Mouse (Mus musculus) midbrain, embryonic 16.5 days (tissue): ENCODE data around the gene Plcb1. TPM values are rescaled to one million over a fixed set of nuclear protein-coding genes. Genes with fewer than 3 reads are reported as not detected.
A peak's percentile ranks its signal among the peaks of the same experiment; 100 is the strongest.

Experiments used
- ATAC-seq: fragments of 200-750 bp; cut with Nextera tagmentation; 2 replicates; pipeline ENCODE4 v1.8.0; 2017; ENCODE audit warnings: moderate TSS enrichment
- H3K27ac ChIP-seq: fragments of 300-500 bp; sonication (generic); 2 replicates; pipeline ENCODE4 v1.5.1; 2014; ENCODE audit warnings: mild to moderate bottlenecking, low read length, mixed read lengths
- H3K27me3 ChIP-seq: fragments of 300-500 bp; sonication (generic); 2 replicates; pipeline ENCODE4 v1.6.1; 2014; ENCODE audit warnings: low read depth, low read length, mixed read lengths; ENCODE audit not compliant: control insufficient read depth, insufficient read depth
- H3K36me3 ChIP-seq: fragments of 300-500 bp; sonication (generic); 2 replicates; pipeline ENCODE4 v1.6.1; 2014; ENCODE audit warnings: mild to moderate bottlenecking, low read length, moderate library complexity, mixed read lengths; ENCODE audit not compliant: control insufficient read depth, insufficient read depth
- H3K4me1 ChIP-seq: fragments of 300-500 bp; sonication (generic); 2 replicates; pipeline ENCODE4 v1.6.1; 2014; ENCODE audit warnings: mild to moderate bottlenecking, low read length, mixed read lengths; ENCODE audit not compliant: control insufficient read depth, insufficient read depth
- H3K4me2 ChIP-seq: fragments of 300-500 bp; sonication (generic); 2 replicates; pipeline ENCODE4 v1.6.1; 2014; ENCODE audit warnings: mild to moderate bottlenecking, low read length, mixed read lengths
- H3K4me3 ChIP-seq: fragments of 300-500 bp; sonication (generic); 2 replicates; pipeline ENCODE4 v1.5.1; 2014; ENCODE audit warnings: low read depth, mild to moderate bottlenecking, low read length, moderate library complexity, mixed read lengths
- H3K9ac ChIP-seq: fragments of 300-500 bp; sonication (generic); 2 replicates; pipeline ENCODE4 v1.6.1; 2014; ENCODE audit warnings: low read depth, low read length, mixed read lengths
- H3K9me3 ChIP-seq: fragments of 300-500 bp; sonication (generic); replicated peaks from 2 replicates; pipeline ENCODE4 v1.6.1; 2014; ENCODE audit warnings: mild to moderate bottlenecking, low read length, mixed read lengths; ENCODE audit not compliant: control insufficient read depth, poor library complexity, severe bottlenecking
- WGBS: fragments of 180-500 bp; shearing (Covaris S2); extraction: QIAGEN DNeasy Blood & Tissue Kit; methylation state at CpG from one replicate; pipeline ENCODE4 v1.1.7; 2014; 5-methylcytosine and 5-hydroxymethylcytosine counted together
- polyA plus RNA-seq: library from polyadenylated mRNA; unstranded; fragments of >200 nt; fragmentation: Nextera tagmentation; extraction: Ambion mirVana; gene quantifications from 2 replicates; pipeline ENCODE4 v1.2.1, GENCODE M21; 2015

Gene Plcb1
- polyA plus RNA-seq, 1 experiment from 2014 or later: 35.9 TPM

DNA sequence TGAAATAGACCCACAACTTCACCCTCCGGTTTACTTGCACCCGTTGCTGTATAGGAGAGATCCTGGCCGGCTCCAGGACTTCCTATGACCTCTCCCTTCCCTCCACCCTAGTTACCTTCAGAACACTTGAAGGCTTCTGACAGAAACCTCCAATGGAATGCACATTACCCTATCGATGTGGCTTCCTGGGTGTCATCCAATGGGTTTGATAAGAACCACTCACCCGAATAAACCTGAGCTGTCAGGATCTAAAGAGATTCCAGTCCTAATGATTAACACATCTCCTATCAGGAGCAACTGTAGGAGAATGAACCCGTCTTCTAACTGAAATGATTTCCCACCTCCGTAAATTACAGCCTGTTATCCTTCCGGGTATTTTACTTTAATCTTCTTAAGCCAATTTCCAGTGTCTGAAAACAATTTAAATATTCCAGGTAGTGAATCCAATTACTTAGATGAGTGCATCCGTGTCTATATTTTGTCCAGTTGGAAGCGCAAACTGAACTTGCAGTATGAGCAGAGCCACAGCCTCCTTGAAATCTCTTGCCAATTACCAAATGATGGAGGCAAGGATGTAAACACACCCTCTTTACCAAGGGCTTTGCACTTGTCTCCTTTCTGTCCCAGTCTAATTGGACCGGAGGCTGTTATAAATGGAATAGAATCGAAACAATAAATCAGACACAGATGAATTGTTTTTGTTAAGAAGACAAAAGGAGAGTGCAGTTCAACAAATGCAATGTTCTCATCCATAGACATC is 1.6 kb downstream of the Plcb1 start:
- no peak overlapping the region for H3K27ac ChIP-seq
- no peak for ATAC-seq

GRCm38 (mm10) chr2:134792926-134793325 is 7.1 kb downstream of the Plcb1 start:
- H3K27ac ChIP-seq: no peak overlapping the region
- H3K9ac ChIP-seq: no peak overlapping the region
- no peaks in the 10 kb centered on the region for H3K27me3 ChIP-seq
- H3K4me2 ChIP-seq: no peak overlapping the region
- ATAC-seq: no peak
- H3K4me1 ChIP-seq: peaks cover 2% of the 10 kb centered on the region; the same call in 1 of the 2 replicates
- no peaks in the 10 kb centered on the region for H3K9me3 ChIP-seq
- no peaks in the 10 kb centered on the region for H3K36me3 ChIP-seq
- H3K4me3 ChIP-seq: no peak overlapping the region
- 83% methylated on average over 7 of the region's 7 CpGs for WGBS

More for the DNA sequence above, 1.6 kb downstream of the Plcb1 start:
- Histone ChIP-seq H3K4me2 (peak overlapping the region; percentile 83), H3K4me1 (peaks cover 6% of the 10 kb centered on the region), H3K36me3 (no peaks in the 10 kb centered on the region), H3K27me3 (no peaks in the 10 kb centered on the region), H3K9me3 (no peaks in the 10 kb centered on the region), H3K4me3 (peak overlapping the region; percentile 79), H3K9ac (peak overlapping the region; percentile 89)
- WGBS: 34% methylated on average over 12 of the region's 12 CpGs

- no peak overlapping the region for H3K4me2 ChIP-seq
- H3K4me1 ChIP-seq: no peaks in the 10 kb centered on the region
- no peak for ATAC-seq
- no peaks in the 10 kb centered on the region for H3K36me3 ChIP-seq
- H3K27me3 ChIP-seq: no peaks in the 10 kb centered on the region
- H3K4me3 ChIP-seq: no peak overlapping the region
- no peaks in the 10 kb centered on the region for H3K9me3 ChIP-seq
- WGBS: 84% methylated on average over 1 of the region's 1 CpGs
- H3K27ac ChIP-seq: no peak overlapping the region
- H3K9ac ChIP-seq: no peak overlapping the region
Measured at GRCm38 (mm10) chr2:134800226-134800625, 14.4 kb downstream of the Plcb1 start.

GRCm38 (mm10) chr2:134816383-134816782 is 30.5 kb downstream of the Plcb1 start:
- no peak overlapping the region for H3K4me2 ChIP-seq
- WGBS: 78% methylated on average over 11 of the region's 11 CpGs
- no peak for ATAC-seq

DNA sequence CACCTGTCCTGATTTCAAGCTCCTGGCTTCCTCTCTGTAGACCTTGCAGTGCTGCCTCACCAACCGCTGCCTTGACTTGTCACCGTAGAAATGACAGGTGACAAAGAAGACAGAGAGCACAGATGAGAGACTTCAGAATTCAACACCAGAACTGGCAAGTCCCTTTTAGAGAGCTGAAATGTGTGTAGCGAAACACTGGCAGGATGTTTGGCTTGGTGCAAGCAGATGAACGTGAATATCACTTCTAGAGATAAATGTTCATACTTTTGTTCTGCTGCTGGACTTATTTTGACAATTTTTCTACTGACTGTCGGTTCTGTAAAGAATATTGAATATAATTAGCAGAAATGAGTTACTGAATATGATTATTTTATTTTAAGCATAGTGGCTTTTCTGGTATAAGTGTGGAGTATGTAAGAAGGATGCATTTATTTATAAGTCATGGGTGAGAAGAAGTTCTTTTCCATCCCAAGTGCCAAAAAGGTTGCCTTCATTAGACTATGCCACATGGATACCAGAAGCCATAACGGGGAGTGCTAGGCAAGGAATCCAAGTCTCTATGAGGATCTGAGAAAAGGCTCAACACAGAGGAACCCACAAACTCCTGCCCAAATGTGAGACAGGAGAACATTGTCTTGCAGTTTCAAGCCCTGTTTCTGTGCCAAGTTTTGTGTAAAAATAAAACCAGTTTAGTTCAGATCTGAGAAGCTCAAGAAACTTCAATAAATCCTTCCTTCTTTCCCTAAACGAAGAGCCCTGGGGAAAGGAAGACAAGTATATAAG is 31.4 kb downstream of the Plcb1 start:
- no peak overlapping the region for H3K27ac ChIP-seq
- H3K9me3 ChIP-seq: no peaks in the 10 kb centered on the region
- no peaks in the 10 kb centered on the region for H3K27me3 ChIP-seq
- ATAC-seq: no peak
- H3K4me2 ChIP-seq: no peak overlapping the region
- peaks cover 2% of the 10 kb centered on the region; the same call in 1 of the 2 replicates for H3K4me1 ChIP-seq
- H3K36me3 ChIP-seq: no peaks in the 10 kb centered on the region
- H3K9ac ChIP-seq: no peak overlapping the region
- WGBS: 89% methylated on average over 7 of the region's 7 CpGs
- no peak overlapping the region for H3K4me3 ChIP-seq

More at GRCm38 (mm10) chr2:134816383-134816782, 30.5 kb downstream of the Plcb1 start:
- Histone ChIP-seq H3K36me3 (no peaks in the 10 kb centered on the region), H3K27ac (no peak overlapping the region), H3K4me3 (no peak overlapping the region), H3K27me3 (no peaks in the 10 kb centered on the region), H3K9me3 (no peaks in the 10 kb centered on the region), H3K4me1 (peaks cover 2% of the 10 kb centered on the region; the same call in 1 of the 2 replicates), H3K9ac (no peak overlapping the region)

- 72% methylated on average over 6 of the region's 6 CpGs for WGBS
- peaks cover 6% of the 10 kb centered on the region; the same call in 1 of the 2 replicates for H3K4me1 ChIP-seq
- no peak overlapping the region for H3K4me2 ChIP-seq
- H3K27ac ChIP-seq: no peak overlapping the region
- H3K9ac ChIP-seq: no peak overlapping the region
- no peaks in the 10 kb centered on the region for H3K36me3 ChIP-seq
- H3K9me3 ChIP-seq: no peaks in the 10 kb centered on the region
- no peaks in the 10 kb centered on the region for H3K27me3 ChIP-seq
- H3K4me3 ChIP-seq: no peak overlapping the region
- no peak for ATAC-seq
Measured at GRCm38 (mm10) chr2:134821176-134821575, 35.3 kb downstream of the Plcb1 start.

DNA sequence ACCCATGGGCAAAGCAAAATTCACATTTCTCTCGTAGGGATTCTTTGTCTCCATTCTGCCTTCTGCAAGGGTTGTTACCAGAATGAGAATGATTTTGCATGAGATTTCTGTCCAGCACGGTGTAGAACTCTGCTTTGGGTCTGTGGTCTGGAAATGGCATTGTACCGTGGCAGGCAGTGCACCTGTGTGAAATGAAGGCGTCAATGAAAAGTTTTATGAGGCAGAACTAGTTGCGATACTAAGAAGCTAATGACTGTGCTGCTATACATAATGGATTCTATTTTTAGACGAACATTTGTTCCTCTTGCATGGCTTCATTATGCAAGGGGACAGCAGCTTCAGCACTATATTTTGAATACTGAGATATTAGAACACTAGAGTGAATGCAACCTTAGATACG is 39.8 kb downstream of the Plcb1 start:
- no peak for ATAC-seq
- Histone ChIP-seq H3K36me3 (no peaks in the 10 kb centered on the region), H3K9ac (no peak overlapping the region), H3K27ac (no peak overlapping the region), H3K4me2 (no peak overlapping the region), H3K9me3 (no peaks in the 10 kb centered on the region), H3K4me3 (no peak overlapping the region), H3K4me1 (peaks cover 6% of the 10 kb centered on the region; the same call in 1 of the 2 replicates), H3K27me3 (no peaks in the 10 kb centered on the region)
- WGBS: 51% methylated on average over 7 of the region's 7 CpGs

DNA sequence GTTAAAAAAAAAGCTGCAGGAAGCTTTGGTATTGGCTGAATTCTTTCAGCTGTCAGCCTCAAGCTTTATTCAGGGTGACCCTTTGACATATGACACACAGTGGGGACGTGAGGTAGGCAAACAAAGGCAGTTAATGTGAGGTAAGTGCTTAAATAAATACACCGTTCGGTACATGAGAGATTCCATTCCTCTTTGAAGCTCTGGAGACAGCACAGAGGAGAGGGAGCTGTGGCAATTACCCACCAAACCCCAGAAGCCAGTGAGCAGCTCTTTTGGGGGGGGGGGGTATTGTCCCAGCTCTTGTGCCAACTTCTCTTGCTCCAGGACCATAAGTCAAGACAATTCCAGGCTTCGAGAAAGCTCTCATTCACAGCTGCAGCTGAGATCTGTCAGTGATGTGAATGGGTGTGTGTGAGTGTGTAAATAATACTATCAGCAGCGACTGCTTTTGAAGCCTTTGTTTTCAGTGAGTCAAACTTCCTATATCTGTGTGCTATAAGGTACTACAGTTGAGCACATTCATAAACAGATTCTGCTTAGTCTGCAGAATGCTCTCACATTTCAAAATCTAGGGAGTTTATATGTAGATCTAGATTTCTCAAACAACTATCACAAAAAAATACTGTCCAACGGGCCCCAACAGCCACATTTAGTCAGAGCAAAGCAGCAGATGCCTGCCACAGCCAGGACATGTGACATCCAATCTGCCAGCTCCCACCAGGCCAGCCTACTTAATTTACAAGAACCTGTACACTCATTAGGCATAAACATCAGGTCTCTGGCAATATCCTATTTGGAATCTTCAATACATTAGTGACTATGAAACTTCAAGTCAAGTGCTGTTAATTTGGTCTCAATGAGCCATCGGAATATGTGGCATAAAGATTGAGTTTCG is 40.5 kb downstream of the Plcb1 start:
- no peaks in the 10 kb centered on the region for H3K27me3 ChIP-seq
- no peak overlapping the region for H3K9ac ChIP-seq
- ATAC-seq: no peak
- H3K9me3 ChIP-seq: no peaks in the 10 kb centered on the region
- H3K4me2 ChIP-seq: no peak overlapping the region
- no peaks in the 10 kb centered on the region for H3K36me3 ChIP-seq
- peaks cover 6% of the 10 kb centered on the region; the same call in 1 of the 2 replicates for H3K4me1 ChIP-seq
- H3K27ac ChIP-seq: no peak overlapping the region
- 39% methylated on average over 8 of the region's 8 CpGs for WGBS
- H3K4me3 ChIP-seq: no peak overlapping the region
